Mouse (Mus musculus): ENCODE measurements around the gene P2ry6.

Gene P2ry6

DNA sequence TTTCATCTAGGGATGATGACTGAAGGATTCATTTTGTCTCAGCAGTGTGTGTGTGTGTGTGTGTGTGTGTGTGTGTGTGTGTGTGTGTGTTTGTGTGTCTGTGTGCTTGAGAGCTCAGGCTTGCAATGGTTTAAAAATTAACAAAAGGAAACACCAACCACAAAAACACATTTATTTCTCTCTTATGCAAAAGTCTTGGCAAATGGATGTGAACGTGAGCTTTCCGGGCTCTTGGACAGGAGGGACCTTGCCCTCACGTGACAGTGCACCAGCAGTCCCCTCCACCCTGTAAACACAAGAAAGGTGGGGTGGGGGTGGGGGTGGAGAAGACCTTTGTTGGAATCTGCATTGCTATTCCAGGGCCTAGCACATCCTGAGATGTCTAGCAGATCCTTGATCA, 37.0 kb downstream of the P2ry6 start:
- DNase-seq, result no peak

GRCm38 (mm10) chr7:100933520-100933919, 40.9 kb downstream of the P2ry6 start:
- DNase-seq, result no peak

- no peak for DNase-seq
These were observed 41.9 kb downstream of the P2ry6 start for GRCm38 (mm10) chr7:100932481-100933007.

- DNase-seq, result no peak
These were observed 42.4 kb downstream of the P2ry6 start, which contains the start of gene Arhgef17 for GRCm38 (mm10) chr7:100931926-100932480. Gene Arhgef17, minus strand, starts transcription at chr7:100932107.

GRCm38 (mm10) chr7:100931316-100931925, 43.0 kb downstream of the P2ry6 start:
- no peak for DNase-seq

- no peak for DNase-seq
These were observed 43.7 kb downstream of the P2ry6 start for GRCm38 (mm10) chr7:100930619-100931315.

GRCm38 (mm10) chr7:100929639-100930303, 44.7 kb downstream of the P2ry6 start:
- no peak for DNase-seq

GRCm38 (mm10) chr7:100928456-100928855, 46.0 kb downstream of the P2ry6 start:
- no peak for DNase-seq

DNA sequence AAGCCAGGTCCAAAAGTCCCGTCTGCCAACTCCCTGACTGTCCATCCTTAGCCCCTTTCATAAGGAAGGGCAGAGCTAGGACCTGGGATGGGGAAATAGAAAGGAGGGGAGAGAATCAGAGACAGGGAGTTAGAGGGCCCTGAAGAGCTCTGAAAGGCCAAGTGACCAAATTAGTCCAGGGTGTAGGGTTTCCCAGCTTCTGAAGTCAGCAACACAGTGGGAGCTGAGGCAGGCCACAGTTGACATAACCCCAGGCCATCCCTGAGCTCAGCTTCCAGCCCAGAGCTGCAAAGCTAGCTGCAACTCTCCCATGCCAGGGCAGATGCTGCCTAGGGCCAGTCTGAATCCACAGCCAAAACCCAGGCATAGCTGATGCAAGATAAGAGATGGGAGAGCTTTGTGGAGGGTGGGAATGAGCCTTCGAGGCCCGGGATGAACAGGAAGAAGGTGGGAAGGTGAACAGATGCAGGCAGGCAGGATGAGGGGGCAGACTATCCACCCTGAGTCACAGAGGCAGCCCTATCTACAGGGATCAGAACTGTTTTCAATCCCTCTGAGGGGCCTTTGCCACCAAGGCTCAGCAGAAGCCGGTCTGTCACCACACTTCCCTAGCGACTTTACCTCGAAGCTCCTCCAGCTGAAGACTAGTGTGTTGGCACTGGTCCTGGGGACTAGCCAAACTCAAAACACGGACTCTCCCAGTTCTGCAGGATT, 47.0 kb downstream of the P2ry6 start:
- no peak for DNase-seq

DNA sequence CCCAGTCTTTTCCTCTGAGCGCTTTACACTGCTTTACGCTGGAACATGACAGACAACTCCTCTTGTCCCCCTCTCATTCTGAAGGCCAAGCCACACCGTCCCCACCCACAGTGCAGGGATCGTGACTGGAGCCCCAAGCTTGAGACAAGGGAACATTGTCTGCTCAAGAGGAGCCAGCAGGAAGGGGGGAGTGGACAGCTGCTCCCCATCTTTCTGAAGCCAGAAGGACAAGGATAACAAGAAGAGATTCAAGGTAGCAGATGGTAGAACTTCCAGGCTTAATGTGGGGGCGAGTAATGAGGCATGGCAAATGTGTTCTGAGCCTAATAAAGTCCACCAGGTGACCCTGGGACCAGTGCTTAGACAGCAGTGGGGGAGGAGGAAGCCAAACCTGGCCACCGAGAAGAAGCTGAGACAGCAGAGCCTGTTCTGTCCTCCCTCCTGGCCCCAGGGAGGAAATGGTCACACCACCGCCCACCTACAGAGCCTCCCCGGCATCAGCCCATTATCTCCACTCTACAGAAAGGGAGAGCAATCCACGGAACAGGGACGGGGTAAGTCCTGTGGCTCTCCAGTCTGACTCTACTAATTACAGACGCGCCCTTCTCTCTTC, 48.0 kb downstream of the P2ry6 start:
- no peak for DNase-seq

DNA sequence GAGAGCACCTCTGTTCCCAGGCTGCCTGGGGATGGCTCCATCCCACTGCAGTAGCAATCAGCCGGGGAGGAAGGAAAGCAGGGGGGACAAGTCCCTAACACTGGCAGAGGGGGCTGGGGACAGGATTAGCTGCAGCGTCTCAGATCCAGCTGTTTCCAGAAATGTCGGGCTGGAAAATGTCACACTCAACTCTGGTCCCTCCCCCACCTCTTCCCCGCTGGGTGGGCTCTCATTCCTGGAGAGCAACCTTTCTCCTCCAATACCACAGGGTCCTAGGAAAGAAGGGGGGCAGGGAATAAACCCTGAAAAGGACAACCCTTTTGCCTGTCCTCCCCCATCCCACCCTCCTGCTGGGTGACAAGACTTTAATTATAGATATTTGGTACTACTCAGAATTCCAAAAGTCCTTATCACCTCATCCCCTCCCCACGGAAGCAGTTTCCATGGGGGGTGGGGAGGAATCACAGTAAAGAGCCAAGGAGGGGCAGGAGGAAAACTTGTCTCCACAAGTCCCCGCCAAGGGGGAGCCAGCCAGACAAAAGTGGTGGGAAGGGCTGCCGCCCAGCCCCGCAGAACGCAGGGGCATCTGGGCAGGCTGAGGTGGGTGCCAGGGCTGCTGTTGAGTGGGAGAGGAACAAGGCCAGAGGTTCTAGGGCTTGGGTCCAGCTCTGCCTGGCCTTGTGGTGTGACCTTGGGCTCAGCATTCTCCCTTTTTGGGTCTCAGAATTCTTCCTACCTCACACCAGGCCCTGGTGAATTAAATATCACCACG, 49.6 kb downstream of the P2ry6 start:
- no peak for DNase-seq

DNA sequence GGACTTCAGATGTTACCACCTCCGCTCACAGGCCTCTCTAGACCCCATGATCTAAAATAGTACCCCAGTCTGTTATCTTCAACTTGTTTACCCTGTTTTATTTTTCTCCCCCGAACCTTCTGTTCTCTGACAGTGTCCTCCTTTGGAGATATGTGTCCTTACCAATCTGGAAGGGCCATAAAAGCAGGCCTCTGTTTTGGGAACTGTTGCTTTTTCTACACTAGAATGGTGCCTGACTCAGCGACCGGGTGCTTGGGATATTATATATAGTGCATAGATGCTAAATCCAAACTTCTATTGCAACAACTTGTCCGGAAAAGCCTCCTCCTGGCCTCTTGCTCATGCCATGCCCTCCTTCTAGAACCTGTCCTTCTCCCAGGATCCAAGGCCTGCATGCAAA, 50.2 kb downstream of the P2ry6 start:
- DNase-seq, result no peak

DNA sequence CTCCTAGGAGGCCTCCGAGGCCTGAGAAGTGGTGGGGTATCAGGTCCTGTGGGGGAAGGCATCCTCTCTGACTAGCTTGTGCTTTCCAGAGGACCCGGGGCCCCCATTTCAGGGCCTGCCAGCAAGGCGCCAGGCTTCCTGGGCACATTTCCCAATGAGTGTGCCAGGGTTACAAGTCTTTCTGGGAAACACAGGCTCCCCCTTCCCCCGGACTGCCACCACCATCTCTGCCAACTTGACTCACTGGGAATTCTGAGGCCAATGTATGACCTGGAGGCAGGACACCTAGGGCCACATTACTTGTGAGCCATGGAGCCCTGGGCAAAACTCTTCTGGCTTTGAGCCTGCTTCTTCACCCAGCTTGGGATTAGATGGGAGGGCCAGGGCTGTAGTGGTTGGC, 51.5 kb downstream of the P2ry6 start:
- no peak for DNase-seq

GRCm38 (mm10) chr7:100921289-100921688, 53.2 kb downstream of the P2ry6 start:
- no peak for DNase-seq

DNA sequence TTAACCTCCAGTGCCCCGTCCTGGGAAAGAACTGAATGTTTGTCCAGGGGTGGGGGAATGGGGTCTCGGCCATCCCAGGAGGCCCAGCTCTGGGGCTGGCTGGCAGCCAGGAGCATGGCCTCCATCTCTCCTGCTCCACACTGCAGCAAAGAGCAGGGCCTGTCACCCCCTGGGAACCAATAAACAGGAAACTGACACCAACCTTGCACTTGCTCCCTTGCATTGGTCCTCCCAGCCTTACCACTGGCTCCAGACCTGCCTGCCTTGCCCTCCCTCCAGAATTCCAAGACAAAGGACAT, 54.7 kb downstream of the P2ry6 start:
- no peak for DNase-seq

DNA sequence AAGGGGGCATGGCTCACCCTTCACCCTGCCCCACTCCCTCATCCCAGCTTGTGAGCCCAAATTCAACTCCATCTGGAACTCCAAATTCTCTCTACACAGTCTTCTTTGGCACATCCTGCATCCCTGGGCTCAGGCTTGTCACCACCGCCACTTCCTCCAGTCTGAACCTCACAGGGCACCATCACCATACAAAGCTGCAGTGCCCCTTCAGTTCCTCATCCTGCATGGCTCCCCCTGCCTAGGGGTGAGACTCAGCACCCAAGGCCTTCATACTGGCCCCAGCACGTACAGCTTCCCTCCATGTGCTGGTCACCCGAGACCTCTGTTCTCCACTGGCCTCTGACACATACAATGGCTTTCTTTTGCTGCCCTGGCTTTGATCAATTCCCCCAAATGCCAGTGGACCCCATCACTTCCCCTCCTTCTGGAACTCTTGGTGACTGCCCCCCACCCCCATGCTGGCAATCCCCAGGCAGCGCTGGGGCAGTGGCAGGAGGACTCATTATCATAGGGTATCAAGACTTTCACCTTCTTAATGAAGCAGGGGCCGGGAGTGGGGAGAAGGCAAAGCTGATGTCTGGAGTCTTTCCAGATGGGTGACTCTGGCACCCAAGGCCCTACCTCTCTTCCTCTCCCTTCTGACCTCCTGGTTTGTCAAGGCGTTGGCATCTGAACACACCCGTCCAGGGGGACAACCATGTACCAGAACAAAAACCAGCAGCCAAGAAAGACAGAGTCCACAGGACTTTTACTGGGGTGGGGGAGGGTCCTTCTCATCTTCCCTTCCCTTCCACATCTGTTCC, 55.2 kb downstream of the P2ry6 start:
- no peak for DNase-seq

DNA sequence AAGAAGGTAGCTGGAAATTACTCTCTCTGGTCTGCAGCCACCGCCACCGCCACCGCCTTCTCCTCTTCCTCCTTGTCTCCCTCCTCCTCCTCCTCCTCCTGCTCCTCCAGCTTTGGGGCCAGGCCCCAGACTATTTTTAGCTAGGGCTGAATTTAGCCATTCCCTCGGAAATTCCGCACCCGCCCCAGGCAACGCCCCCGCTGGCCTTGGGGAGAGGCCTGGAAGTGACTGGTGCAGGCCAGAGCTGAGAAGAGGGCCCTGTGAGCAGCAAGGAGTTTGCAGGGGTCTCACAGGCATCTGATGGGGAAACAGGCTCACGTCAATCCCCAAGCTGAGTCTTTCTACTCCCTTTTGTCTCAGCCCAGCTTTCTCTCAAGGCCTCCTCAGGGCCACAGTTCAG, 56.3 kb downstream of the P2ry6 start:
- DNase-seq, result no peak

- no peak for DNase-seq
These were observed 56.7 kb downstream of the P2ry6 start for GRCm38 (mm10) chr7:100917751-100918150.

DNA sequence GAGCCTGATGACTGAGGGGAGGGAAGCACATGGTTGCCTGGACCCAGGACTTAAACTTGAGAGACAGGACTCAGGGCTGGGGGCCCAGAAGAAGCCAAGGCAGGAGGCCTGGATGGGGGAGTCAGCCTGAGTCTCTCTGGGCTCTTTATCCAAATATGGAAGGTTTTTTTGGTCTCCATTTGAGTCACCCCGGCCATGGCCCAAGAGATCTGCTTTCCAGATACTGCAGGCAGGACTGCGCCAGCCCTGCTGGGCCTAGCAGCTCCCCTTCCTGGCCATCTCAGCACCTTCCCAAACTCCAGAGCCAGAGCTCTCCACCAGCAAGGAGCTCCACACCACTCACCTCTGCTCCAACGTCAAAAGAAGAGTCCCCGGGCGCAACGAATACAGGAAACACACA, 57.9 kb downstream of the P2ry6 start:
- DNase-seq, result no peak

DNA sequence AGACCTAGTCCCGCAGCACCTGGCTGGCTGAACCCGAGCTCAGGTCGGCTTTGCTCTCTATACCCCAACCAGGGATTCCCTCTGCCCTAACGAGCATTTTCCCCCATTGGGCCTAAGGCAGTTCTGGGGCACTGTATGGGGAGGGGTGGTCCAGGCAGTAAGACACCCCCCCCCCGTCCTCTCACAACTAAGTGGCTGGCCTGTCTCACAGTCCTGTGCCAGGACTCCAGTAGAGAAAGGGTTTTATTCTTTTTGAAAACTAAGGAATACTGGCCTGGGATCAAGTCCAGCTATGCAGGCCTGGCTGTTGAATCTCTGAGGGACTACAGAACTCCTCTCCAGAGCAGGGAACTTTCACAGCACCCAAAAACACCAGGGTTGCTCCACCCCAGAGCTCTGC, 59.2 kb downstream of the P2ry6 start:
- no peak for DNase-seq

DNA sequence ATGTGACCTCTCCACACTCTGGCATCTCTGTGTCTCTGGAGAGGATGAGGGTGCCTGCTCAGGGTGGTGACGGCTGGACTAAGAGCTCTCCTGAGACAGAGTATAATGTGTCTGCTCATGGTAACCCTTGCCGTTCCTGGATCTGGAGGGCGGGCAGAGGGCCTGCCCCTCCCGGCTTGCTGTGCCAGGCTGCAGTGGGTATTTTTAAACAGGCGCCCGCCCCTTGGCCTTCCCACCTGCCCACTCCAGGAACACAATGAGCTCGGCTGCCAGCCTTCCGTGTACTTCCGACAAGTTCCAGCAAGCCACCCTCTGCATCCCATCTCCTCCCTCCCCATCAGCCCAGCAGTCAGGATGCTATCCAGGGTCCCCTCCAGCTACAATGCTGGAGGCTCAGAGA, 62.7 kb downstream of the P2ry6 start:
- DNase-seq, result no peak

Data from cerebellum, adult 11 months (tissue).